Mouse (Mus musculus): ENCODE data around the gene Arhgap25.
"Not testable (repeated sequence)": the region's sequence is repeated elsewhere in the genome, so short reads cannot be mapped to it uniquely, and the experiment has no call there.

Arhgap25 gene

DNA sequence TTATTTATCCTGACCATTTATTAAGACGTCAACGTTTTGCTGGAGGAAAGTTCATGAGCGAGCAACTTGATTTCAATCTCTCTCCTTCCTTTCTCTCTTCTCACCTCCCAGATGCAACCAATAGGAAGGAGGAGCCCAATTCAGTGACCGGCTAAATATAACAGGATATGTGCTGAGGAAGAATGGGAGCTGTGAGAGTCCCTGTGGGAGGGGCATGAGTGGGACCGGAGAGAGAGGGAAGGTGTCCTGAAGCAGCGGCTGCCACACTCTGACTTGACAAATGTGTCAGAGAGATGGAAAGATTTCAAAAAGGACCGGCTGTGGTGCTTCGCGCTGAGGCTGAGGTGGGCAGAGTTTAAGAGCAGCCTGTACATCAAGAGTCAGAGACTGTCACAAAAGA, 2.6 kb upstream of the Arhgap25 start:
- no peak for DNase-seq

DNA sequence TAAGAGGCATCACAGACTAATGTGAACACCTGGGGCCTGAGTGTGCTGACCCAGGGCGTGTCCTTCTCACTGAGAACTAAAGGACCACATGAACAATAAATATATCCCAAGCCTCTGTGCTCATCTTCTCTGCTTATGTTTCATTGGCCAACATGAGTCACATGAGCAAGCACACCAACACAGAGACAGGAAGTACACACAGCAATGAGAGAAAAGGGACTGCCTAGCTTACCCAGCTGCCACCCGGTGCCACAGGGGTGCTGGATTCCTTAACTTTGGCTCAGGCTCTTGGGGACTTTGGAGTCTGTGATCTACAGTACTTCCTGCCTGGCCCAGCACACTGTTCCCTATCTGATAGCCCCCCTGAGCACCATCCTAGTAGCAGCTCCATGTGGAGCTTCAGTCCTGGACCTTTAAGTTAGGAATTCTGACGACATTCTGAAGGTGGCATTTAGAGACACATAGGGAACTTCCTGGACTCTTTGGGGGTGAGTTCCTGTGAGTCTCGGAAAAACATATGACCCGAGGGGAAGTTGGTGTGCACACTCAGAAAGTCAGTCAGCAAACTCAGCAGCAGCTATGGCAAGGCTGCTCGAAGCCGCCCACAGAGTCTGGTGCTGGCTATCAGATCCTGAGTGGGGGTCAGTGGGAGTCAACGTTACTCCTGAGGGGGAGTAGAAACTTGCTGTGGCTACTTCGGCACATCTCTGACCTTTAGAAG, 2.0 kb upstream of the Arhgap25 start:
- DNase-seq = no peak

DNA sequence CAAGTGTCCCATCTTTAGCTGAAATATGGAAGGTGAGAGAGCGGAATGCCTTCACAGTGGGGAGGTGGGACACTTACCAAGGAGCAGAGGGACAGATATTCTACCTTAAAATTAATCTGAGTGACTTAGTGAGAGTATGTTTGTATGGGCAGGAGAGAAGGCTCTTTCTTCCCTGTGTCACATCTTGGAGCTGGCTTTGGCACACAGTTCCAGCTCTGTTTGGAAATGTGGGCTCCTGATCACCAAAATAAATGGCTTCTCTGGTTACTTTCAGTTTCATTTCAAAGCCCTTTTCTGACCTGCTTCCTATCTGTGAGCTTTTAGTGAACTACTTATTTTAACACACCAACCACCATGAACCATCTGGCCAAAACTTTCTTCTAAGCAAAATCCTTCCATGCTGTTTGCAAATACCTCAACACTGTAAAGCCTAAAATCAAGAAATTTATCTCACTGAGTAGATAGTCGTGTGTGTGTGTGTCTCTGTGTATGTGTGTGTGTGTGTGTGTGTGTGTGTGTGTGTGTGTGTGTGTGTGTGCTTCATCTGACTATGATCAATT, 1.5 kb downstream of the Arhgap25 start:
- DNase-seq = no peak

GRCm38 (mm10) chr6:87530386-87530785, 2.7 kb downstream of the Arhgap25 start:
- no peak for DNase-seq

DNA sequence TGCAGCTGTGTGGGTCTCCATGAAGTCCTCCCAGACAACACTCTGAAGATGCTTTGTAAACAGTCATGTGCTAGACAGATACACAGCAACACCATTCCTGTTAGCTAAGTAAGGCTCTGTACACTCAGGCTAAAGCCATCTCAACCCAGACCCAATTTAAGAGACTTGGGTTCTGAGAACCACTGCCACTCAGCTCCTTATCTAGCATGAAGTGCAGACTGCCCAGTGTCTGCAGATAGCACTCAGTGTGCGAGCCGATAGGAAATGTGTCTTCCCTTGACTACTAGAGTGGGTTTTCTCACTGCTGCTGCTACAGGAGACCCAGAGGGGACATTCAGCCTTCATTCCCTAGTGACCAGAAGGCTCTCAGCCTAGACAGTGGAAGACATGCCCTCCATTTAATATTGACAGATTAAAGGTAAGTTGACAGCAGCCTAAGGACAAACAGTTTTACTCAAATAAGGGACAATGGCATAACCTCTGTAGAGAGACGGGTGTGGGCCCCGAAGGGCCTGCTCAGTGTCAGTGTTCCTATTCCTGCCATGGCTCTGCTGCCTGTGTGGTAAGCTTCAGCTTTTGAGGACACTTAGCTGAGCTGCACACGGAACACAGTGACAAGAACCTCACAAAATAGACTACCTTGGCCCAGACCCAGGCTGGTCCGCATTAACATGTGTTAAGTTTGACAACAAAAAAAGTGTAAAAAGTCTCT, 5.1 kb downstream of the Arhgap25 start:
- DNase-seq = no peak

DNA sequence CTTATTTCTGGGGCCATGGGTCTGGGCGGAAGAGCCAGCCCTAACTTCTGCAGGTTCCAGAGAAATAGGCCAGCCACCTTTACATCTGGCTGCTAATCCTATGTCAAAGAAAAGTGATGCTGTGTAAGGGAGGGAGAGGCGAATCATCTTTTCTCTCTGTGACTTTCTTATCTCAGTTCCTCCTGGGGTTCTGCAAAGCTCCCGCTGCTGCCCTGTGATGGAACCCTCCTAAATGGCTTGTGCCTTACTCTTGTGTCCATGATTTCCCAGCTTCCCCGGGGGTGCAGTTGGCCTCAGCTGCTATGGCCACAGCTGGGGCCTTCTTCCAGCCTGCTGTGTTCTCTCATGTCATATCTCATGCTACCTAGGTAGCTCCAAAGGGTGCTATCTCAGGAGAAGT, 5.7 kb downstream of the Arhgap25 start:
- DNase-seq = no peak

DNA sequence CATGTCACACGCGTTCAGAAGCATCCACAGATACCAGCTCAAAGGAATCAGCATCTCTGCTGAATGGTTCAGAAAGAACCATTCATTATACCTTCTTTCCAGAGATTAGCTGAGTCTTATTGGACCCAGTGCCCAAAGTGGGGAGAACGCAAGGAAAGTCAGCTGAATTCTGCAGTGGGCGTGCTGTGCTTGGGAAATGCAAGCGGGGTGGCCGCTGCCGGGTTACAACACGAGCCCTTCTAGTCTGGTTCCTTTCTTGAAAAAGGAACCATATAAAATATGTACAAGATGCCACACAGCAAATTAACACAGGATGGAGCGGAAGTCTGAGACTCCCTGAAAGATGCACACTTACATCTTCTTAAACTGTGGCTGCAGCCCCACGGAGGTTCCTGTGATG, 7.9 kb downstream of the Arhgap25 start:
- no peak for DNase-seq

- DNase-seq = no peak
These were observed 8.8 kb downstream of the Arhgap25 start for GRCm38 (mm10) chr6:87524281-87524680.

GRCm38 (mm10) chr6:87523736-87524135, 9.3 kb downstream of the Arhgap25 start:
- DNase-seq = no peak

DNA sequence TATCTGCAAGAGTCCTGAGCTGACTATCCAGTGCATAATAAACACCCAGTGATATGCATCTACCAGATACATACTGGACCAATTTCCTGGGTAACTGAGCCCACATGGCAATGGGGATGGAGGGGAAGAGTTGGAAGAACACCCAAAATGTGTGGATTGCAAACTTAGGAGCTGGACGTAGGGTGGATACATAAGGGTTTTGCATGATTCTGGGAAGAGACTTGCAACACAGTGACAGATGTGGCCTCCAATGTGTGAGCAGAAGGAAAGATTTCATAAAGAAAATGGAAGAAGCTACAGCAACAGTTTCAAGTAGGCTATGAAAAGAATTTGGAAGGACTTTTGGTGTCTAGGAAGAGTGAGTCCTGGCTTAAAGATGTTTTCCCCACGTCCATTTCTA, 10.0 kb downstream of the Arhgap25 start:
- no peak for DNase-seq

DNA sequence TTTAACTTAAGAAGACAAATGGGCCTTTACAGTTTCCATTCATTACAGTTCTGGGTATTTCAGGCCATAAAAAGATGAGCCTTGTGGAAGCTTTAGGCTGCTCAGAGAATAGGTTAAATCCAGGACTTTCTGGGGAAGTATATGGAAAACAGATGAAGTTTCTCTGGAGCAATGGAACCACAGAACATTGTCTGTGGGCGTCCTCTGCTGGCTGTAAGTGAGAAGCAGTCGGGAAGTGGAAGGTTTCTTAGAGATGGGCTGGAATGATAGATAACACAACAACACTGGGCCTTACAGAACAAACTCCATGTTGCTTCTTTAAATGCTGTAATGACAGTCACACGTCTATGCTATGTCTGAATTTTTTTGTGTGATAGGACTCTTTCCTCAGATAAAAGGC, 10.8 kb downstream of the Arhgap25 start:
- DNase-seq = peak; percentile 52 to 82

GRCm38 (mm10) chr6:87521705-87522104, 11.4 kb downstream of the Arhgap25 start:
- not testable (repeated sequence) for DNase-seq

DNA sequence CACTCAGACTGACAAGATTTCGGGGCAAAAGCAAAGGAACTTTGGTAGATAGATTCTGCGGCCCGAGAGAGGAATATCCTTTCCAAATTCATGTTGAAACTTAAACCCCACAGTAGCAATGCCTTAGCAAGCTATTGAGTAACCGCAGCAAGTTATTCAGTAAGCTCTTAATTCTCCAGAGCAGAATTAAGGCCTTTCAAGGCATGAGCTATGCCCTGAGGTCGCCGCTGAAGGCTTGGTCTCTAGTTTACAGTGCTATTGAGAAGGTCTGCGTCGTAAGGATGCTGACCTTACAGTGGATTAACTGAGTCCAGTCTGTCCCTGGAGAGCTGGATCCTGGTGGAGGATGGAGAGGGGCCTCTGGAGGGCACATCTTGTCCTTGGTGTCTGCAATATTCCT, 12.5 kb downstream of the Arhgap25 start:
- DNase-seq = peak; percentile 36 to 58

DNA sequence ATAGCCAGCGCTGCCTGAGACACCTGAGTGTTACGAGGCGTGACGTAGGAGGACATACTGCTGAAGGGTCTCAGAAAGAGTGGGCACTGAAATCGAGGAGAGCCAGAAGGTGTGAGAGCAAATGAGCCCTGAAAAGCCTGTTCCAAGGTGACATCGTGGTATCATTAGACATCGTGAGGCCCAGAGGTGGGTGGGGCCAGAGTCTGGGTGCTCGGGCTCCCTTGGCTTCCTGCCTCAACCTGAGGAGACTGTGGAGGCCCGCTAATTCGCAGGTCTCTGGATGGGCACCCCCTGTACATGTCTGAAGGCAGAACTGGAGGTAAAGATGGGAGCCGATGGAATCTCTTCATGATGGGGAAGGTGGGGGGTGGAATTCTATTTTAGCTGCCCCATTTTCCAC, 13.2 kb downstream of the Arhgap25 start:
- no peak for DNase-seq

DNA sequence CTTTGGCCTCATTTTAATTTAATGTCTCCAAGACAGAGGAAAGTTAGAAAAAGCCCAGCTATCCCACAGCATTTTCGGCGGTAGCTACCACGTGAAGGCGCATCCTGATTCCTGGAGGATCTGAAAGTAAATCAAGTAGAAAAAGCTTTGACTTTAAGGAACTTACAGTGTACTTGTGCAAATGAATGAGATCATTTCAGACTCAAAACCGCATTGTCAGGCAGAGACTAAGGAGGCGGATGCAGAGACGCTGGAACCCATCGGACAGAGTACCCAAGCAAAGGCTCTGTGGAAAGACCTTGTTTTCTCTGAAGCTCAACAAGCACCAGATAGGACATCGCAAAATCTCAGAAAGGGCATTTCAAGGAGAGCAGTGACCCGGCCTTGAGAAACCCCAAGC, 14.4 kb downstream of the Arhgap25 start:
- DNase-seq = no peak

DNA sequence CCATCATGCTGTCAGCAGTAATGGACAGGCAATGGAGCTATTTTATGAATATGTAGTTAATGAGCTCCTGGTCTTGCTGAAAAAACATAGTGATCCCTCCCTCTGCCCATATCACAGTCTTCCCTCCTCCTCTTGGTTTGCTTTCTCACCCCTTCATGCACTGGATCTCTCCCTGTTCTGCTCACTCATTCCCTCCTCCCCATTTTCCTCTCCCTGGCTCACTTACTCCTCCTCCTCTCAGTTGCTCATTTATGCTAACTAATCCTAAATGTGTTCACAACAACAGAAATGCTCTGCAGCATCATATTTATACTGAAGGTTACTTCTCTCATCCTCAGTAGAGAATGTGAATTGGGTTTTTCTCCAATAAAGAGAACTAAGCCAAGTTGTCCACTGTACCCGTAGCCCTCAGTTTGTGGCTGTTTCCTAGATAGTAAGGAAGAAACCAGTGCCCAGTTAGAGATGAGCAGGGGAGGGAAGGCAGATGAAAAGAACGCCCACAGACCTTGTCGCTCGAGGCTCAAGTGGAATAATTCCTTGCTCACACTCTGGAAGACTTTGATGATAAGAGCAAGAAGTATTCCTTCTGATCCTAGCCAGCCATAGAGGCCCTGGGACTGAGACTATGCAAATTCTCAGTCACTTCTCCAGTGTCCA, 15.2 kb downstream of the Arhgap25 start:
- no peak for DNase-seq

DNA sequence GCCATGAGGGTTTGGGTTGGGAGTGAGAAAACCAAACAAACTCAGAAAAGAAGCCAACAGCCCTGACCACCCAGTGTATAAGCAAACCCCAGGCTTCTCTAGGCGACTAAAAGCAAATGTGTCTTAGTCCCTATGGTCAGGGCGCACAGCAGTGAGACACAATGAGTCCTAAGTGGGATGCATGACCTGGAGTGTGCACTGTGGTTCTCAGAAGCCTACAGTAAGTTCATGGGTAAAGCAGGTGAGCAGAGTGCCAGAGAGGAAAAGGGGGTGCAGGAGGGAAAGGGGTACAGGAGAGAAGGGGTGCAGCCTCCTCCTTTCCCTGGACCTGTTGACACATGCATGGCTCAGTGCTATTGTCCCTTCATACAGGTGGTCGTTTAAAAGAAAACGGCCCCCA, 18.7 kb downstream of the Arhgap25 start:
- no peak for DNase-seq

- DNase-seq = peak; percentile 78 to 91
These were observed 19.9 kb downstream of the Arhgap25 start for GRCm38 (mm10) chr6:87513046-87513767.

DNA sequence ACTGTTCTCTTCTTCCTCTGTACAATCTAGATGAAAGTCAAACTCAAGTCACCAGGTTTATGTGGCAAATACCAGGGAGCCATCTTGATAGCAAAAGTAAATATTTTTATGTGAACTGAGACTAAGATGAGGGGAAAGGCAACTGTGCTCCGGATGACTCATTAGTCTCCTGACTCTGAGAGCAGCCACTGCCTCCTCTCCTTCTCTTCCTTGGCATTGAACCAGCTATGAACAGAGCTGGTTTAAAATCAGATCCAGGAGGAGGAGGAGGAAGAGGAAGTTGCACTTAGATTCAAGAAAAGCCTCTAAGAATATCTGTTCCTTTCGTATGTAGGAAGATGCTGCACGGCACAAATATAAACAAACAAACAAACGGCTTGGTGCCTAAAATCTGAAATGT, 22.1 kb downstream of the Arhgap25 start:
- no peak for DNase-seq

DNA sequence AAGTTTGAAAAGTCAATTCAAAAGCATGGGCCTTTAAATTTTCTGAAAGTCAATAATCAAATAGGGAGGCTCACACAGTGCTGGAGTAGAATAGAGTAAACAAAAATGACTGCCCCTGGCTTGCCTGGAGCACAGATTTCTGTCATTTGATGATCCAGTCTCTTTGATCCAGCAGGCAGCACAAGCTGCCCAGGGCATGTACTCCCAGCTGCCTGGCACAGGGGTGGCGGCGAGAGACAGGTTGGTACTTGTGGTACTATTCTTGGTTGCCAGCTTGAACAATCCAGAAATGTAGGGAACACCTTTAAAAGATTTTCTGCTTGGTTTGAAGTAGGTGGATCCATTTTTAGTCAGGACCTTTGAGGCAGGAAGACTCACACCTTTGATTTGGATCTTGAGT, 23.3 kb downstream of the Arhgap25 start:
- DNase-seq = no peak

DNA sequence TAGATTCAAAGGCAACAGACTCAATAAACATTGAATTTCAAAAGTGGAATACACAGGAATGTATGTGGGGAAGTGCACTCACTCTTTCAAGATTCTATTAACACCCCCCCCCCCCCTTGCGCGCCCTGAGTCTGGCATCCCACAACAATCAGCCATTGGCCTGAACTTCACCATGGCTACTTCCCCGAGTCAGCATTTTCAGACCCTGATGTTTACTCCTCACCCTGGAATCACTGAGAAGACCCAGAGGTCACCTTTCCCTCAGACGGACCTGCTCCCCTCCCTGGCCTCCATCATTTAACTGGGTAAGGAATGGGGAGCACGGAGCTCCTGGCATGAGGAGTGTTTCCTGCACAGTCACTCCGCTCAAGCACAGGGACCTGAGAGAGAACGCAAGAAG, 28.2 kb downstream of the Arhgap25 start:
- no peak for DNase-seq

DNA sequence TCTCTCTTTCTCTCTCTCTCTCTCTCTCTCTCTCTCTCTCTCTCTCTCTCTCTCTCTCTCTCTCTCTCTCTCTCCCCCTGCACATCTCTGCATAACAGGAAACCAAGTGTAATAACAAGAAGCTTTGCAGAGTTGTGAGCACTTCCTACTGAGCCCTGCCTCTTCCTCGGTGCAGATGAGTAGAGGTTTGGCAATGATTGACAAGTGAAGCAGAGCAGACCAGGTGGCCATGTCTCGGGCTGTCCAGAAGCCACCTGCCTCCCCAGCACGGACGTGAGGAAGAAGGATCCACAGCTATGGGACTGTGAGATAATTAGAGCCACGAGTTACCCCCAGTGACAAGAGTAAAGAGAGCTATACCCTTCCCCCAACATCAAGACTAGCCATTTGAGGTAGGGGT, 29.1 kb downstream of the Arhgap25 start:
- no peak for DNase-seq

GRCm38 (mm10) chr6:87503536-87503935, 29.5 kb downstream of the Arhgap25 start:
- no peak for DNase-seq
